Mouse (Mus musculus): ENCODE data around the gene Ttll10.

GRCm38 (mm10) chr4:156065156-156065894, 6.1 kb upstream of the Ttll10 start:
- TF ChIP-seq CTCF (IDR thresholded peaks at IDR 0.05; ENCODE audit: borderline replicate concordance, insufficient read depth, low read length) = no peak
- TF ChIP-seq POLR2A (IDR thresholded peaks at IDR 0.05; ENCODE audit: low read depth, low read length) = no peak

All from embryonic fibroblast, embryonic 13.5 days (primary cell).